Mouse (Mus musculus) stomach, postnatal 0 days (tissue): ENCODE data around the gene Ppbp.

Experiments
- CTCF ChIP-seq: IDR thresholded peaks from 2 replicates; pipeline ENCODE4 v1.5.1; 2016; ENCODE audit warnings: antibody characterized with exemption, low read depth, mild to moderate bottlenecking, moderate library complexity
- EP300 ChIP-seq: optimal IDR thresholded peaks from 2 replicates; pipeline ENCODE3; 2016; ENCODE audit warnings: antibody characterized with exemption

- TF ChIP-seq CTCF (no peak), EP300 (no peak)
Measured at GRCm38 (mm10) chr5:90759077-90760065, 8.9 kb upstream of the Ppbp start, which contains the start of gene Cxcl5.
